Mouse (Mus musculus) thymus, adult 2 months (tissue): Measurements from ENCODE around the gene Vrk2. TPM values are rescaled to one million over a fixed set of nuclear protein-coding genes. Genes with fewer than 3 reads are reported as not detected.
A peak's percentile ranks its signal among the peaks of the same experiment; 100 is the strongest.

ENCODE experiments used
- DNase-seq: peaks from one replicate; pipeline ENCODE4 v3.0.0; 2021
- H3K27ac ChIP-seq: fragments of 200-500 bp; 2 replicates; pipeline ENCODE4 v1.5.1; 2012; ENCODE audit warnings: low read length, control low read depth; ENCODE audit not compliant: control insufficient read depth, insufficient read depth
- H3K27me3 ChIP-seq: fragments of 200-500 bp; 2 replicates; pipeline ENCODE4 v1.6.1; 2012; ENCODE audit warnings: mild to moderate bottlenecking, low read length, moderate library complexity, mixed read lengths; ENCODE audit not compliant: control insufficient read depth, insufficient read depth
- H3K36me3 ChIP-seq: fragments of 200-500 bp; 2 replicates; pipeline ENCODE4 v1.6.1; 2012; ENCODE audit warnings: mild to moderate bottlenecking, low read length, moderate library complexity; ENCODE audit not compliant: control insufficient read depth, insufficient read depth
- H3K4me1 ChIP-seq: fragments of 200-500 bp; replicated peaks from 2 replicates; pipeline ENCODE4 v1.6.1; 2012; ENCODE audit warnings: low read length; ENCODE audit not compliant: control insufficient read depth, insufficient read depth
- H3K4me3 ChIP-seq: fragments of 200-500 bp; 2 replicates; pipeline ENCODE4 v1.5.1; 2012; ENCODE audit warnings: mild to moderate bottlenecking, low read length, control low read depth, moderate library complexity; ENCODE audit not compliant: control insufficient read depth, insufficient read depth
- CTCF ChIP-seq: fragments of 200-500 bp; IDR thresholded peaks from 2 replicates; pipeline ENCODE4 v1.5.1; 2012; ENCODE audit warnings: mild to moderate bottlenecking, control low read depth, low read length, moderate library complexity, borderline replicate concordance; ENCODE audit not compliant: control insufficient read depth, poor library complexity, insufficient read depth; ENCODE audit errors: extremely low read depth
- POLR2A ChIP-seq: fragments of 200-500 bp; IDR thresholded peaks from 2 replicates; pipeline ENCODE4 v1.6.1; 2012; ENCODE audit warnings: mild to moderate bottlenecking, low read length, control low read depth, moderate library complexity; ENCODE audit not compliant: control insufficient read depth, poor library complexity, insufficient read depth; ENCODE audit errors: extremely low read depth
- WGBS: fragments of 180-500 bp; shearing (Covaris S2); methylation state at CpG from one replicate; pipeline ENCODE4 v1.1.7; 2018; 5-methylcytosine and 5-hydroxymethylcytosine counted together
- polyA plus RNA-seq: library from polyadenylated mRNA; depleted of rRNA; stranded (reverse); fragments of >200 nt; gene quantifications from 2 replicates; pipeline ENCODE4 v1.2.3, GENCODE M21; 2012

Gene Vrk2
- polyA plus RNA-seq, 1 experiment: 4.6 TPM

DNA sequence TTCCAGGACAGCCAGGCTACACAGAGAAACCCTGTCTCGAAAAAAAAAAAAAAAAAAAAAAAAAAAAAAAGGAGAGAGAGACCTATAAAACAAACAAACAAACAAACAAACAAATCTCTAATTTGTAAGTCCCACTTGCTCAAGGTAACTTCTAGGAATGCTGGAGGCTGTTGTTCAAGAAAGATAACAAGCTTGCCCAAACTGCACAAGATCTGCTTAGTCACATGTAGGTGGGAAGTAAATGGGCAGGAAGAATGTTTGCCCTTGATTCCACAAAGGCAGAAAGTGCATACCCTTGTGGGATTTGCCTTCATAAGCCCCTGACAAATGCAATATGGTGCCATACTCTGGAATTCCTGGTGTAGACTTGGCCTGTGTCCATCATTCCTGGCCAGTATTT is 688 bp upstream of the Vrk2 start:
- 80% methylated on average over 1 of the region's 1 CpGs for WGBS

DNA sequence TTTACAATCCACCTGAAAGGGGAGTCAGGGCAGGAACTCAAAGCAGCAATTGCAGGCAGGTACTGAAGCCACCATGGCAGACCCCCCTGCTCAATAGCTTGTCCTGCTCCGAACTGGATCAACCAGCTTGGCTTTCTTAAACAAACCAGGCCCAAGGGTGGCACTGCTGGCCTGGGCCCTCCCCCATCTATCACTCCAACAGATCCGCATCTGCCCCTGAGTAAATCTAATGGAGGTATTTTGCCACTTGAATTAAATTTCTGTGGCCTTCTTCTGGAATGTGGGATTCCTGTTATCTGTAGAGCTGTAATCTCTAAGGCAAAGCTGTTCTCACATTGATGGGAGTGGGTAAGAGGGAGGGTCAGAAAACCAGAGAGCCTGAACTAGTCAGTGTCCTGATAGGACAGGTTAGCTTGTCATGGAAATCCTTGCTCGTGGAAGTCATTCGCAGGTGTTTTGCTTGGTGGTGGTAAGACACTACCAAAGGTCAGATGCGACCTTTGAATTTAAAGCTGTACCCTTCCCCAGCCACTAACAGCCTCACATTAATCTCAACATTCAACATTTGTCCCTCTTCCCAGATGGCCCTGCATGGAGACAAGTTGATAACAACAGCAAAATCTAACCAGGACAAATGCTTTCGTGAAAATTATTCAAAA is 1.3 kb downstream of the Vrk2 start:
- Histone ChIP-seq H3K4me3 (peak overlapping the region; percentile 89), H3K27me3 (no peaks in the 10 kb centered on the region), H3K36me3 (no peaks in the 10 kb centered on the region), H3K27ac (peak overlapping the region; percentile 59), H3K4me1 (peaks cover 5% of the 10 kb centered on the region)
- WGBS: 45% methylated on average over 6 of the region's 6 CpGs
- DNase-seq: no peak
- TF ChIP-seq POLR2A (no peak), CTCF (no peak)

More for the DNA sequence above, 688 bp upstream of the Vrk2 start:
- no peak overlapping the region for H3K4me3 ChIP-seq
- no peak for DNase-seq
- no peak for TF ChIP-seq CTCF
- no peak for TF ChIP-seq POLR2A
- H3K4me1 ChIP-seq: peaks cover 5% of the 10 kb centered on the region
- H3K27ac ChIP-seq: no peak overlapping the region
- no peaks in the 10 kb centered on the region for H3K36me3 ChIP-seq
- no peaks in the 10 kb centered on the region for H3K27me3 ChIP-seq

DNA sequence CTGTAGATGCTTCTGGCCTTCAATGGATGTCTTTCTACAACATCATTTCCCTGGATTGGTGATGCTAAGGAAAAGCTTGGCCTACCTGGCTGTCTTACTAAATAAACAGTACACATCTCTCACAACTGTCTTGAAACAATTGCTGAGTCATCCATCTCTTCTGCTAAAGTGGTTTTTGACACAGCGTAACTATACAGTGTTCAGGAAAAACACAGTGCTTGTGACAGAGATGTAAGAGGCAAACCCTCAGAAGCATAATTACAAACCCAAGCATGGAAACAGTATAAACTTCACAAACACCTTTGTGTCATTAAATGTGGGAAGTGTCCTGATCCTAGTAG is 6.6 kb downstream of the Vrk2 start:
- 73% methylated on average over 1 of the region's 1 CpGs for WGBS
- no peak overlapping the region for H3K4me3 ChIP-seq
- H3K27ac ChIP-seq: no peak overlapping the region
- no peak for DNase-seq
- H3K27me3 ChIP-seq: no peaks in the 10 kb centered on the region
- no peaks in the 10 kb centered on the region for H3K36me3 ChIP-seq
- TF ChIP-seq CTCF (no peak), POLR2A (no peak)
- 0 out of 2 replicates have a peak, but pooled peaks cover 2% of the 10 kb centered on the region for H3K4me1 ChIP-seq

DNA sequence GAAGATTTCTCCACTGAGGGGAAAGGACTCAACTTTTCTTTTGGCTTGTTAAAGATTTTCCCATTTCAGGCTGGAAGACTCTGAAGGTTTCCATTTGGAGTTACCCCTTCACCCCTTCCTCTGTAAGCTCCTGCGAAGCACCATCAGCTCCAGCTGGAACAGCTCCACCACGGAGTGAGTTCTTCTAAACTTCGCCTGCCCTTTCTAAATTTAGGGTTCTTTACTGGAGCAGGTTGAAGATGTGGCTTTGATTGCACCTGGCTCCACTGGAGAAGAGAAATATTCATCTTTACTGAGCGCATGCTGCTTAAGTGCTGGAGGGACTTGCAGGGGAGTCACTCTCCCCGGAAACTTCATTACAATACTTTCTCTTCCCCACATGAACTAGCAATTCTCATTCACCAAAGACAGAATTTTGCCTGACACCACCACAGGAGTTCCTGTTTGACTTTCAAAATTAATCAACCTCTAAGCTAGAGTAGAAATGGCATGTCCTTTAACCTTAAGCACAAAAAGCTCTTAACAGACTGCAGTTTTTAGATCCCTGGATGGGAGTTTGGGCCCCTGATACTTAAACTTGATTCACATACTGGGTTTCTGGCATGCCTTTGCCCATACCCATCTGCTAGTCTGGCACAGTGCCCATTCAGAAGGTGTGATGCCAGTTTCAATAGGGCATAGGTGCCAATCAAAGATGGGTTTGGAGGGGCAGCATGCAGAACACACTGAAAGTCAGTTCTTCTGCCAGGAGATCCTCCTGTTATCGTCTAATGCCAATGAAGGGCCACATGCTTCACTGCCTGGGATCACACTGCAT is 7.2 kb downstream of the Vrk2 start:
- WGBS: 41% methylated on average over 6 of the region's 6 CpGs
- TF ChIP-seq CTCF: no peak
- no peak for TF ChIP-seq POLR2A
- DNase-seq: no peak
- Histone ChIP-seq H3K4me1 (0 out of 2 replicates have a peak, but pooled peaks cover 2% of the 10 kb centered on the region), H3K36me3 (no peaks in the 10 kb centered on the region), H3K27me3 (no peaks in the 10 kb centered on the region), H3K4me3 (no peak overlapping the region), H3K27ac (no peak overlapping the region)

DNA sequence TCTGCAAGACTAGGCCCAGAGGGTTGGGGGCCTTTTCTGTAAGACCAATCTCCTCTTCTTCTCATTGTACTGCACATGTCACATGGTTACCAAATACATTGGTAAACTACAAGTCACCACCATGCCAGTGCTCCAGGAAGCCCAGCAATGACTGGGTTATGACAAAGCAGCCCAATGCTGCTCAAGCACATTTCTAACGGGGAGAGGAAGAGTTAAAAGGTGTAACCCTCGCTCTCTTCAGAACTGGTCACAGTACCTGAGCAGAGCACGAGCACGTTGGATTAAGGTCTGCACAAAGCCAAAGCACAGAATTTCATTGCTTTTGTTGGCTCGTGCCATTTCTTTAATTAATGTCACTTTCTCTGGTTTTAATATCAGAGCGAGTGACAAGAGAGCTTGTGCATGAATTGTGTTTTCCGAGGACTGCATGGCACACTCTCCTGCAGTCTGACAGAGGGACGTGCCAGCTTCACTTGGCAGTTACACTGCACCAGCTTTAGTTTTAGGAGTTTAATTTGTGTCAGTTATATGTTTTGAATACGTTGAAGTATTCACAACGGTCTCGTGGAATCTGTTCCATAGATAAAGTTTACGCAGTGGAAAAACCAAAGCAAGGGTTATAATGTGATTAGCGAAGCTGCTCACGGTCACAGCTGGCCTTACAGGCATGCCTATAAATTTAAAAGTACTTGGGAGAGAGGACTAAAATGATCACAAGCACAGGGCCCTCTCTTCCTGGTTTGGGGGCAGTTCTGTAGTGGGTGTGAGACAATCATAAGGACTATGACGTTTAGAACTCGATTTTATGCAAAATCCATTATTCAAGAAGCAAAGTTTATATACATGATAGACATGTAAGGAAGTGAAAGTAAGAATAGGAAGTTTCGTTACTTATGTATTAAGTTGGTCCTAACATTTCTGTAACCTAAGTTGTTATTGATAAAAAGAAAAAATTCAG is 8.1 kb downstream of the Vrk2 start:
- no peaks in the 10 kb centered on the region for H3K27me3 ChIP-seq
- no peaks in the 10 kb centered on the region for H3K36me3 ChIP-seq
- H3K4me3 ChIP-seq: no peak overlapping the region
- H3K27ac ChIP-seq: no peak overlapping the region
- 84% methylated on average over 17 of the region's 17 CpGs for WGBS
- DNase-seq: no peak
- 0 out of 2 replicates have a peak, but pooled peaks cover 2% of the 10 kb centered on the region for H3K4me1 ChIP-seq
- no peak for TF ChIP-seq POLR2A
- no peak for TF ChIP-seq CTCF

DNA sequence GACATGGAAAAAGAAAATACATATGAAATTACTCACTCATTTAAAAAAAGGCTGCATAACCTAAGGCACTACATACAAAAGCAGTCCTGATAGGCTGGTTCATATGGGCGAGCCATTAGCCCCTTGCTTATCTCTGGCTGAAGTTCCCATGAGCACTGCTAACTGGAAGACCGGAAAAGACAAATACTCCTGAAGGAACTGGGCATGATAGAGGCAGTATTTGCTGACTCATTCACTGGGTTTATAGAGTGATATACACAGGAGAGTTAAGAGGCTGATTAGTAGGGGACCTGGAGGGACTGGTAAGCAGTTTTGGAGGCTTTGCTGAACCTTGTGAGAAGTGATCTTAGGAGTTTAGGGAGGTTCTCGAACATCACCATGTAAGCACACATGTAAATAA is 42.2 kb downstream of the Vrk2 start:
- Histone ChIP-seq H3K27me3 (no peaks in the 10 kb centered on the region), H3K4me3 (no peak overlapping the region), H3K27ac (no peak overlapping the region), H3K36me3 (no peaks in the 10 kb centered on the region), H3K4me1 (no peaks in the 10 kb centered on the region)
- TF ChIP-seq POLR2A (no peak), CTCF (no peak)
- DNase-seq: no peak
- WGBS: 96% methylated on average over 3 of the region's 3 CpGs
